Mouse (Mus musculus) embryonic facial prominence, embryonic 13.5 days (tissue): Measurements from ENCODE around the gene Soat2. TPM values are rescaled to one million over a fixed set of nuclear protein-coding genes. Genes with fewer than 3 reads are reported as not detected.

Source experiments
- ATAC-seq: fragments of 200-750 bp; cut with Nextera tagmentation; 2 replicates; pipeline ENCODE4 v1.8.0; 2017; ENCODE audit warnings: low read depth; ENCODE audit not compliant: insufficient number of reproducible peaks, insufficient read depth, low FRiP score, low TSS enrichment
- H3K27ac ChIP-seq: fragments of 300-500 bp; sonication (generic); 2 replicates; pipeline ENCODE4 v1.5.1; 2015; ENCODE audit warnings: moderate library complexity, mild to moderate bottlenecking, inconsistent platforms
- H3K27me3 ChIP-seq: fragments of 300-500 bp; sonication (generic); 2 replicates; pipeline ENCODE4 v1.6.1; 2015; ENCODE audit warnings: mild to moderate bottlenecking, inconsistent platforms
- H3K36me3 ChIP-seq: fragments of 300-500 bp; sonication (generic); 2 replicates; pipeline ENCODE4 v1.6.1; 2015; ENCODE audit warnings: mild to moderate bottlenecking, inconsistent platforms
- H3K4me1 ChIP-seq: fragments of 300-500 bp; sonication (generic); 2 replicates; pipeline ENCODE4 v1.6.1; 2015; ENCODE audit warnings: inconsistent platforms
- H3K4me2 ChIP-seq: fragments of 300-500 bp; sonication (generic); 2 replicates; pipeline ENCODE4 v1.6.1; 2015; ENCODE audit warnings: moderate library complexity, mild to moderate bottlenecking, inconsistent platforms
- H3K4me3 ChIP-seq: fragments of 300-500 bp; sonication (generic); 2 replicates; pipeline ENCODE4 v1.5.1; 2015; ENCODE audit warnings: mild to moderate bottlenecking, inconsistent platforms
- H3K9ac ChIP-seq: fragments of 300-500 bp; sonication (generic); 2 replicates; pipeline ENCODE4 v1.6.1; 2015; ENCODE audit warnings: mild to moderate bottlenecking, inconsistent platforms
- H3K9me3 ChIP-seq: fragments of 300-500 bp; sonication (generic); 2 replicates; pipeline ENCODE4 v1.6.1; 2016; ENCODE audit warnings: inconsistent platforms
- WGBS: fragments of 180-500 bp; shearing (Covaris S2); methylation state at CpG from one replicate; pipeline ENCODE4 v1.1.7; 2015; ENCODE audit warnings: mixed read lengths; 5-methylcytosine and 5-hydroxymethylcytosine counted together
- polyA plus RNA-seq: library from polyadenylated mRNA; unstranded; fragments of >200 nt; fragmentation: Nextera tagmentation; extraction: Ambion mirVana; gene quantifications from 2 replicates; pipeline ENCODE4 v1.2.1, GENCODE M21; 2015

The Soat2 gene
- polyA plus RNA-seq, 1 experiment from 2014 or later = not detected

DNA sequence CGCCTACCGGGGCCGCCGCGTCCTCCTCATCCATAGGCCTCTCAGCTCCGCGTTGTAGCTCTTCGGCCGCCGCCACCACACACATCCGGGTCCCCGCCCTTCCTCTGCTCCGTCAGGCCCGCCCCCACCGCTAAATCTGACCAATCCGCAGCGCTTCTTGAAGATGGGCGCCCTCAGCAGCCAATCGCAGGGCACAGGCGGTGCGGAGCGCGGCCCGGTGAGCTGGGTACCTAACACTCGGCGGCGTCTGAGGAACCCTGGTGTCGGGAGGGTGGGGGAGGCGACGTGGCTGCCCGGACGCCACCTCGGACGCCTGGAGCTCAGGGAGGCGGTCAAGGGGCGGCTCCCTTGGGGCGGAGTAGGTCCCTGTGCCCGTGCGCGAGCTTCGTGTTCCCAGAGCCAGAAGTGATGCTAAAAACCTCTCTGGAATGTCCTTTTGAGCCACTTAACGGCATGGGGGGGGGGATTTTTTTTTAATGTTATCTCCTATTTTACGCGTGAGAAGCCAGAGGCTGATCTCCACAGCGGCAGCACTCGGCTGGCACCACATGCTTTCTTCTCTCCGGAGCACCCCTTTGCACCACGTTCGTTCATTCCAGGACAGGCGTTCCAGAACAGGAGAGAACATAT, 14.1 kb upstream of the Soat2 start, which contains the start of gene Spryd3:
Gene Spryd3, minus strand, starts transcription at position 106 of the 630 bp plus-strand sequence.
- WGBS = under 1% methylated on average over 50 of the region's 50 CpGs

DNA sequence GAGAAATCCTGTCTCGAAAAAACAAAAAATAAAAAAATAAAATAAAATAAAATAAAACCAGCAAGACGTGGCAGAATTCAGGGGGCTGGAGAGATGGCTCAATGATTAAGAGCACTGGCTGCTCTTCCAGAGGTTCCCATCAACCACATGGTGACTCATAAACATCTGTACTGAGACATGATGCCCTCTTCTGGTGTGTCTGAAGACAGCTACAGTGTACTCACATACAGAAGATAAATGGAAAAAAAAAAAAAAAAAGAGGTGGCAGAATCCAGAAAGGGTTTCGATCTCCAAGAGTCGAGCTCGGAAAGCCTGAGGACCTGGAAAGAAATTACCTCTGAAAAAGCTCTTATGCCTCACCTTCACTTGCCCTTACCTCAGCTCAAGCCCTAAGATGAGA, 9.2 kb upstream of the Soat2 start:
- no peaks in the 10 kb centered on the region for H3K9me3 ChIP-seq
- H3K9ac ChIP-seq = no peak overlapping the region
- no peak overlapping the region for H3K4me2 ChIP-seq
- peaks cover 36% of the 10 kb centered on the region for H3K27me3 ChIP-seq
- peaks cover 26% of the 10 kb centered on the region for H3K4me1 ChIP-seq
- H3K36me3 ChIP-seq = no peaks in the 10 kb centered on the region
- 92% methylated on average over 5 of the region's 5 CpGs for WGBS
- H3K4me3 ChIP-seq = no peak overlapping the region
- no peak for ATAC-seq
- H3K27ac ChIP-seq = no peak overlapping the region

More for the DNA sequence above, 14.1 kb upstream of the Soat2 start, which contains the start of gene Spryd3:
- Histone ChIP-seq H3K4me1 (peaks cover 14% of the 10 kb centered on the region), H3K4me2 (peak within 1 kb of the TSS; percentile 83), H3K9me3 (no peaks in the 10 kb centered on the region), H3K36me3 (peaks cover 22% of the 10 kb centered on the region), H3K9ac (peak within 1 kb of the TSS; percentile 83), H3K27ac (peak within 1 kb of the TSS; percentile 72), H3K27me3 (no peaks in the 10 kb centered on the region), H3K4me3 (peak within 1 kb of the TSS; percentile 83)
- peak; percentile 99 for ATAC-seq

DNA sequence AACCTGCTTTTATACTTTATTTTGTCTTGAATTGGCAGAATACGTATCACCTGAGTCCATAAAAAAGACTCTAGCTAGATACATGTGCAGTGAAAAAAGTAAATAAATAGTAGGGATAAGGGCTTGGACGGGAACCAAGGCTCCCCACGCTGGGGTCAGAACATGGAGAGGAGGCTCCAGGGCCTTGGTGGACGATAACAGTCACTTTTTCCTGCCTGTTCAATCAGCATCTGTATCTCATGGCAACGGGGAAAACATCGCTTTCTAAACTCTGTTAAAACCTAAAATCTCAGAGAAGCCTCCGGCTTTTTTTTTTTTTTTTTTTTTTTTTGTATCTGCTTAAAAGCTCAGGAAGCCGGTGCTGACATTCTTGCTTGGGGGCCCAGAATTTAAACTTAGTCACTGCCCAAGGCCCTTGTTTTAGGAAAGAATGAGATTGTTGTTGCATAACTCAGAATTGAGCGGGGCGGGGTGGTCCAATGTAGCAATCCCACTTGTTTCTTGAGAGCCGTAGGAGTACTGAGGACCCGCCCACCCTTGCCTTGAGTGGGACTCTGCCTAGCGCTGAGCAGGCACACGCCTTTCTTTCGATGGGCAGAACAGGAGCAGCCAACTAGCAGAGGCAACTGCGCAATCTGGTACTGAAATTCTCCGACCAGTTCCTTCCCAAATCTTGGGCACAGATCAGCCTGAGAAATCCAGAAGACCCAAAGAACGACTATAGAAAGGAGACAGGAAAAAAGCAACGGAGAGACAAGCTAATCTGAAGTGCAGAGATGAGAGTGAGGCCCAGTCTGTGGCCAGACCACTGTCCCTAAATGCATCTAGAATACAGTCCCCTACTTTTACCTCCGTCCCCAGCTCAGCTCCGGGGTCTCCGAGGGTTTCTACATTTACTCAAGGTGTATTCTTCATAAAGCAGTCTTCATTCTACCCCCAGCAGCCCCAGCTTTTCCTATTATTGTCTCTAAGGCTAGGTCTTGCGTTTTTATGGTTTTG, 7.1 kb upstream of the Soat2 start:
- no peak for ATAC-seq
- no peak overlapping the region for H3K4me3 ChIP-seq
- peaks cover 30% of the 10 kb centered on the region for H3K4me1 ChIP-seq
- no peak overlapping the region for H3K9ac ChIP-seq
- H3K4me2 ChIP-seq = no peak overlapping the region
- H3K36me3 ChIP-seq = no peaks in the 10 kb centered on the region
- WGBS = 45% methylated on average over 23 of the region's 23 CpGs
- no peak overlapping the region for H3K27ac ChIP-seq
- no peaks in the 10 kb centered on the region for H3K9me3 ChIP-seq
- peaks cover 38% of the 10 kb centered on the region for H3K27me3 ChIP-seq

DNA sequence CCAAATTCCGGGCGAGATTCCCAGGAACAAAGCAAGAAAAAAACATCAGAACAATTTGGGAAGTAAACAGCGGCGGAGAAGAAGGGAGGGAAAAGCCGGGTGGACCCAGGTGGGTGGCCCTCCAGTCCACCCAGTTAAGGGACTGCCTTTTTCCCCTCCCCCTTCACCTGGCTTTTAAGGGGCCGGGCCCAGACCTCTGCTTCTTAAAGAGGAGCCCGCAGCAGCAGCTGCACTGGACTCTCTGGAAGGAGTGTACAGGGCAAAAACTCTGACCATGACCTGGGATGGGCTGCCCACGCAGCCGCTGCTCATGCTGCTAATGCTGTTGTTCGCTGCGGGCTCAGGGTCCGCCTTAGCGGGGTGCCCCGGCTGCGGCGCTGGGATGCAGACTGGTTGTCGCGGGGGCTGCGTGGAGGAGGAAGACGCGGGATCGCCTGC, 6.0 kb upstream of the Soat2 start, which contains the start of gene Igfbp6:
Gene Igfbp6, plus strand, starts transcription at position 89 of the 438 bp plus-strand sequence.
- no peaks in the 10 kb centered on the region for H3K36me3 ChIP-seq
- no peak within 1 kb of the TSS for H3K27ac ChIP-seq
- no peaks in the 10 kb centered on the region for H3K9me3 ChIP-seq
- peak within 1 kb of the TSS; percentile 64 for H3K9ac ChIP-seq
- H3K4me1 ChIP-seq = peaks cover 30% of the 10 kb centered on the region
- H3K27me3 ChIP-seq = peaks cover 38% of the 10 kb centered on the region
- no peak for ATAC-seq
- peak within 1 kb of the TSS; percentile 27 for H3K4me3 ChIP-seq
- H3K4me2 ChIP-seq = peak within 1 kb of the TSS; percentile 55
- 3% methylated on average over 22 of the region's 22 CpGs for WGBS

DNA sequence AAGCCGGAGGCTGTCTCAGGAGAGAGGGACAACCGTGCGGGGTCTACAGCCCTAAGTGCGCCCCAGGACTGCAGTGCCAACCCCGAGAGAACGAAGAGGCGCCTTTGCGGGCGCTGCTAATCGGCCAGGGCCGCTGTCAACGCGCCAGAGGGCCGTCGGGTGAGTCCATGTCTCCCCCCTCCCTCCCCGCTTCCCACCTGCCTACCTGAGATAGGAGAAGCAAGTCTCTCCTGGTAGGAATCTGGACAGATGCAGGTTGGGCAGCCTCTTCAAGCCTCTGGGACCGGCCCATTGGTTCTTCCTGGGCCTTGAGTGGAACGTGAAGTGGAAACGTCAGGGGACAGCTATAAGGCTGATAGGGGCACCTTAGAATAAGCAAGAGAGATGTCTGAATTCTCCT, 5.6 kb upstream of the Soat2 start:
- Histone ChIP-seq H3K9me3 (no peaks in the 10 kb centered on the region), H3K27ac (no peak overlapping the region), H3K4me1 (peaks cover 30% of the 10 kb centered on the region), H3K27me3 (peaks cover 38% of the 10 kb centered on the region), H3K4me3 (peak overlapping the region; percentile 27), H3K36me3 (no peaks in the 10 kb centered on the region), H3K4me2 (peak overlapping the region; percentile 55), H3K9ac (peak overlapping the region; percentile 64)
- no peak for ATAC-seq
- WGBS = 15% methylated on average over 19 of the region's 19 CpGs

DNA sequence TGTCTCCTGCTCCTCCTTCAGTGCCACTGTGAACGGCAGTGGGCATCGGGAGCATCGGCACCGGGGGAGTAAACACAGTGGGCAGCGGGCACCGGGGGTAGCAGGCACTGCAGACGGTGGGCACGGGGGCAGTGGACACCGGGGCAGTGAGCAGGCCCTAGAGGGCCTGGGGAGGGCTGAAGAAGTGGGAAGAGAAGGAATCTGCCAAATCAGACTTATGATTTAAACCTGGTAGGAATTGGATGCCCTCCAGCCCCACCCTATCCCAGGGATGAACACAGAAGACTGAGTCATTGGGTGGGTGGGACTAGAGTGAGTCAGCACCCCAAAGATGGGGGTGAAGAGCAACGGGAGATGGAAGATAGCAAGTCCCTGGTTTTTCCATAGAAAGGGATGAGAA, 5.0 kb upstream of the Soat2 start:
- H3K27me3 ChIP-seq = peaks cover 38% of the 10 kb centered on the region
- no peaks in the 10 kb centered on the region for H3K9me3 ChIP-seq
- H3K9ac ChIP-seq = 0 out of 2 replicates have a peak overlapping the region, but pooled peaks have one; percentile 64
- H3K4me1 ChIP-seq = peaks cover 32% of the 10 kb centered on the region
- no peak overlapping the region for H3K4me2 ChIP-seq
- no peak overlapping the region for H3K4me3 ChIP-seq
- H3K36me3 ChIP-seq = no peaks in the 10 kb centered on the region
- no peak overlapping the region for H3K27ac ChIP-seq
- 87% methylated on average over 10 of the region's 10 CpGs for WGBS
- no peak for ATAC-seq

DNA sequence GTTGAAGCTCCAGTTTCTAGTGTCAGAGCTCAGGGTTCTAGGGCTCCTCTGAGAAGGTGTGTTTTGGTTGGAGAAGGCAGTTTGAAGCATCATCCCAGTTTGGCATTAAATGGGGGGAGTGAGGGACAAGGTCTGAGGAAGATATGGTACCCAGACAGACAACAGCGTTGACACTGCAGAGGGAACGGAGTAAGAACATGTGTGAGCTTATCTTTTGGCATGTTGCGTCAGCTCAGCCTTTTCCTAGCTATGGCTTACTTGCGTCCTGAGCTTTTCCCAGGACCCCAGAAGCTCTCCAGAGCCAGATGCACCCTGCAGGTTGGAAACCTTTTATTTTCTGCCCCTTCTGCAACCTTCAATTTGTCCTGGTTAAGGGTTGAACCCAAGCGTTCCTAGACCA, 4.2 kb upstream of the Soat2 start:
- H3K4me3 ChIP-seq = no peak overlapping the region
- 89% methylated on average over 5 of the region's 5 CpGs for WGBS

DNA sequence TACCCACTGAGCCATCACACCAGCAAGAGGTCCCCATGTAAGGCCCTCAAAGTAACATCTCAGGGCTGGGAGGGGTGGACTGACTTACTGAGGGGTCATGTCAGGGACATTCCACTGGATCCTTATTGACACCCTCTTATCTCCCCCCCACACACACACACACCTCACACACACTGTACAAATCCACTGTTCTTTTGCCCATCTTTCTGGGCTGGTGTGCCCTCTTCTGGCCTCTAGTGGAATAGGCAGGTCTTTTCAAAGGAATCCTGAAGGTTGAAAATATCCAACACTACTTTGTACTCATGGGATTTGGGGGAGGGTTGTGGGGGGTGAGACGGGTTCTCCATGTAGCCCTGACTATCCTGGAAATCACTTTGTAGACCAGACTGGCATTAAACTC, 3.4 kb upstream of the Soat2 start:
- Histone ChIP-seq H3K4me2 (no peak overlapping the region), H3K9me3 (no peaks in the 10 kb centered on the region), H3K27ac (no peak overlapping the region), H3K9ac (no peak overlapping the region), H3K4me3 (no peak overlapping the region), H3K36me3 (no peaks in the 10 kb centered on the region), H3K4me1 (peaks cover 39% of the 10 kb centered on the region), H3K27me3 (peaks cover 38% of the 10 kb centered on the region)
- 0% methylated on average over 1 of the region's 1 CpGs for WGBS
- ATAC-seq = no peak

More for the DNA sequence above, 4.2 kb upstream of the Soat2 start:
- Histone ChIP-seq H3K9ac (no peak overlapping the region), H3K4me1 (peaks cover 39% of the 10 kb centered on the region), H3K36me3 (no peaks in the 10 kb centered on the region), H3K27ac (no peak overlapping the region), H3K9me3 (no peaks in the 10 kb centered on the region), H3K27me3 (peaks cover 38% of the 10 kb centered on the region), H3K4me2 (no peak overlapping the region)
- ATAC-seq = no peak

DNA sequence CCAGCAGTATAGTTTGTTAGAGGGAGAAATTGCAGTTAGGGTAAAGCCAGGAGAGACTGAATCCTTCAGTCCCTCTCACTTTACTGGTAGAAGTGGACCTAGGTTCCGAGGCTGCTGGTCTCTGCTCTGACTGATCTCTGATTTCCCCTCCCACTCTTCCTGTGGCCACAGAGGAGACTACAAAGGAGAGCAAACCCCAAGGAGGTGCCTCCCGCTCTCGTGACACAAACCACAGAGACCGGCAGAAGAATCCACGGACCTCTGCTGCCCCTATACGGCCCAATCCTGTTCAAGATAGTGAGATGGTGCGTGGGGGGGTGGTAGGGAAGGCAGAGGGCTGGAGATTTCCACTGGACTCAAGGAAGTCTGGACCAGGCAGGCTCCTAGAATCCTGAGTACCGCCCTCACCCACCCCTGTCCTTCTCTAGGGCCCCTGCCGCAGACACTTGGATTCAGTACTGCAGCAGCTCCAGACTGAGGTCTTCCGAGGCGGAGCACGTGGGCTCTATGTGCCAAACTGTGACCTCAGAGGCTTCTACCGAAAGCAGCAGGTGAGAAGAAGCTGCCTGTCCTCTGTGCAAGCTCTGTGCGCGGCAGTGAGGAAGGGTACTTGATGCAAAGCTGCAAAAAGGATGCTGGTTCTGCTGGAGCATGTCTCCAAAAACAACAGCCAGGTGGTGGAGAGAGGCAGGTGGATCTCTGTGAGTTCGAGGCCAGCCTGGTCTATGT, 2.5 kb upstream of the Soat2 start:
- 73% methylated on average over 16 of the region's 16 CpGs for WGBS
- Histone ChIP-seq H3K27ac (no peak overlapping the region), H3K9me3 (no peaks in the 10 kb centered on the region)

DNA sequence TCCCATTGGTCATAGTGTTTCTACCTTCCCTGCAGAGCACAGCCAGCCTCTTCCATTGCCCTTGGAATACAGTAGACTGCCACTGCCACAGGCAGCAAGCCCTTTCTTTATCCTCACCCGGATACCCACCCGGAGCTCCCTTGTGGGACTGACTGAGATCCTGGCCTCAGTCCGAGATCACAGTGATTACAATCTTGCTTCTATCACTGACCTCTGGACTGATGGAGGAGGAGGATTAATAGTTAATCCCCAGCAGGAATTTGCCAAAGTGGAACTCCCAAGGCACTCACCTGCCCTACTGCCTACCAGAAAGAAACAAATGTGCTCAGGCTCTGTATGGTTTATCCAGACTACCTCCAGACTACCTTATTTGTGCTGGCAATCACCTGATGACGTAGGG, 765 bp upstream of the Soat2 start:
- ATAC-seq = no peak
- Histone ChIP-seq H3K27me3 (peaks cover 17% of the 10 kb centered on the region), H3K4me1 (peaks cover 24% of the 10 kb centered on the region), H3K9ac (no peak overlapping the region), H3K27ac (no peak overlapping the region), H3K4me2 (no peak overlapping the region), H3K4me3 (no peak overlapping the region), H3K36me3 (no peaks in the 10 kb centered on the region), H3K9me3 (no peaks in the 10 kb centered on the region)
- WGBS = 70% methylated on average over 4 of the region's 4 CpGs

More for the DNA sequence above, 2.5 kb upstream of the Soat2 start:
- H3K4me2 ChIP-seq = no peak overlapping the region
- H3K9ac ChIP-seq = no peak overlapping the region
- peaks cover 39% of the 10 kb centered on the region for H3K4me1 ChIP-seq
- H3K4me3 ChIP-seq = no peak overlapping the region
- ATAC-seq = no peak
- H3K36me3 ChIP-seq = no peaks in the 10 kb centered on the region
- H3K27me3 ChIP-seq = peaks cover 32% of the 10 kb centered on the region

DNA sequence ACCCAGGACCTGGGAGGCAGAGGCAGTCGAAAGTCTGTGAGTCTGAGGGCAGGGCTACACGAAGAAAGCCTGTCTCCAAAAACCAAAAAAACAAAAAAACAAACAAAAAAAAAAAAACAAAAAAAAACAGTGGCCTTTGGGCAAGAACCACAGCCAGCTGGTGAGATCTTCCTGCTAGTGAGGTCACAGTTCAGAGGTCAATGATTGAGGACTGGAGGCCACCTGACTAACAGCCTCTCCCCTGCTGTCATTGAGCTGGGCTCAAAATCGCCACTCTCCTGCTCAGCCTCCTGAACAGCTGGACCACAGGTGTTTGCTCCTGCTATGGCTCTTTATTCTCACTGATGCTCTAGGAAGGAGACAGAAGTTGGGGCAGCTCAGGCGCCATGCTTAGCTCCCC, 2.3 kb downstream of the Soat2 start:
- Histone ChIP-seq H3K9ac (no peak overlapping the region), H3K36me3 (no peaks in the 10 kb centered on the region), H3K27me3 (no peaks in the 10 kb centered on the region), H3K4me3 (no peak overlapping the region), H3K27ac (no peak overlapping the region), H3K9me3 (no peaks in the 10 kb centered on the region), H3K4me2 (no peak overlapping the region), H3K4me1 (peaks cover 17% of the 10 kb centered on the region; the same call in 1 of the 2 replicates)
- WGBS = 33% methylated on average over 4 of the region's 4 CpGs
- ATAC-seq = no peak
